Mouse (Mus musculus) olfactory bulb, adult 2 months (tissue): ENCODE measurements around the gene Sirpa.

Source experiments
- CTCF ChIP-seq: fragments of 200-500 bp; IDR thresholded peaks from 2 replicates; pipeline ENCODE4 v1.5.1; 2012; ENCODE audit warnings: low read depth, mild to moderate bottlenecking, low read length, moderate library complexity; ENCODE audit not compliant: insufficient read depth
- POLR2A ChIP-seq: fragments of 200-500 bp; IDR thresholded peaks from 2 replicates; pipeline ENCODE4 v1.6.1; 2012; ENCODE audit warnings: mild to moderate bottlenecking, low read depth, low read length, moderate library complexity; ENCODE audit not compliant: insufficient read depth

- no peak for TF ChIP-seq POLR2A
- no peak for TF ChIP-seq CTCF
Observed at GRCm38 (mm10) chr2:129660020-129660419, 67.4 kb downstream of the Sirpa start.
